Mouse (Mus musculus) neural tube, embryonic 11.5 days (tissue): Measurements from ENCODE around the gene Olfr1162. TPM values are rescaled to one million over a fixed set of nuclear protein-coding genes. Genes with fewer than 3 reads are reported as not detected.

ENCODE experiments used
- polyA plus RNA-seq: library from polyadenylated mRNA; unstranded; fragments of >200 nt; fragmentation: Nextera tagmentation; extraction: Ambion mirVana; gene quantifications from 2 replicates; pipeline ENCODE4 v1.2.1, GENCODE M21; 2014

The Olfr1162 gene
- polyA plus RNA-seq, 1 experiment from 2014 or later, result not detected

Other genes starting within 250 kb of the Olfr1162 start
- gene Olfr1145, start 241.3 kb downstream of the Olfr1162 start, polyA plus RNA-seq, result not detected in 2 replicates
- not detected in 2 replicates for gene Olfr1148, start 220.6 kb downstream of the Olfr1162 start, polyA plus RNA-seq
- not detected in 2 replicates for gene Olfr1150-ps1, start 207.1 kb downstream of the Olfr1162 start, polyA plus RNA-seq
- gene Olfr1151, start 195.3 kb downstream of the Olfr1162 start, polyA plus RNA-seq, result not detected in 2 replicates
- not detected in 2 replicates for gene Olfr1152, start 184.6 kb downstream of the Olfr1162 start, polyA plus RNA-seq
- not detected in 2 replicates for gene Olfr1153, start 156.2 kb downstream of the Olfr1162 start, polyA plus RNA-seq
- not detected in 2 replicates for gene Olfr1154, start 146.0 kb downstream of the Olfr1162 start, polyA plus RNA-seq
- gene Olfr1155, start 106.0 kb downstream of the Olfr1162 start, polyA plus RNA-seq, result not detected in 2 replicates
- gene Olfr1156, start 98.0 kb downstream of the Olfr1162 start, polyA plus RNA-seq, result not detected in 2 replicates
- not detected in 2 replicates for gene Olfr1157, start 82.8 kb downstream of the Olfr1162 start, polyA plus RNA-seq
- not detected in 2 replicates for gene Olfr74, start 76.5 kb downstream of the Olfr1162 start, polyA plus RNA-seq
- not detected in 2 replicates for gene Olfr1158, start 61.0 kb downstream of the Olfr1162 start, polyA plus RNA-seq
- not detected in 2 replicates for gene Olfr1160, start 42.9 kb downstream of the Olfr1162 start, polyA plus RNA-seq
- not detected in 2 replicates for gene Olfr1161, start 28.4 kb downstream of the Olfr1162 start, polyA plus RNA-seq
- gene Olfr73, start 13.4 kb downstream of the Olfr1162 start, polyA plus RNA-seq, result not detected in 2 replicates
- not detected in 2 replicates for gene Olfr1163, start 20.7 kb upstream of the Olfr1162 start, polyA plus RNA-seq
- not detected in 2 replicates for gene Olfr1164, start 42.8 kb upstream of the Olfr1162 start, polyA plus RNA-seq
- gene Olfr1166, start 77.1 kb upstream of the Olfr1162 start, polyA plus RNA-seq, result not detected in 2 replicates
- not detected in 2 replicates for gene Olfr1167, start 104.1 kb upstream of the Olfr1162 start, polyA plus RNA-seq
- gene Olfr1168, start 130.8 kb upstream of the Olfr1162 start, polyA plus RNA-seq, result not detected in 2 replicates
- not detected in 2 replicates for gene Olfr1170, start 177.2 kb upstream of the Olfr1162 start, polyA plus RNA-seq
- not detected in 2 replicates for gene Olfr1173, start 228.7 kb upstream of the Olfr1162 start, polyA plus RNA-seq